Mouse (Mus musculus) olfactory bulb, adult 2 months (tissue): Measurements from ENCODE around the gene Mapk12.

ENCODE experiments used
- CTCF ChIP-seq: fragments of 200-500 bp; IDR thresholded peaks from 2 replicates; pipeline ENCODE4 v1.5.1; 2012; ENCODE audit warnings: low read depth, mild to moderate bottlenecking, low read length, moderate library complexity; ENCODE audit not compliant: insufficient read depth
- POLR2A ChIP-seq: fragments of 200-500 bp; IDR thresholded peaks from 2 replicates; pipeline ENCODE4 v1.6.1; 2012; ENCODE audit warnings: mild to moderate bottlenecking, low read depth, low read length, moderate library complexity; ENCODE audit not compliant: insufficient read depth

- TF ChIP-seq CTCF (no peak), POLR2A (no peak)
These were observed 2.5 kb downstream of the Mapk12 start for GRCm38 (mm10) chr15:89138046-89138405.
